Mouse (Mus musculus): ENCODE results near the gene Mthfd1l. TPM values are rescaled to one million over a fixed set of nuclear protein-coding genes. Genes with fewer than 3 reads are reported as not detected.
"Not testable (repeated sequence)": the region's sequence is repeated elsewhere in the genome, so short reads cannot be mapped to it uniquely, and the experiment has no call there.

Gene Mthfd1l
- polyA plus RNA-seq, 1 experiment = 12.5 TPM

- DNase-seq = no peak
- Histone ChIP-seq H3K27me3 (ENCODE audit: control insufficient read depth, insufficient read depth, low read length) (no peaks in the 10 kb centered on the region), H3K4me1 (ENCODE audit: control insufficient read depth, insufficient read depth, low read length) (peaks cover 12% of the 10 kb centered on the region), H3K4me3 (replicated peaks; ENCODE audit: insufficient read depth, low read depth, low read length) (no peak overlapping the region), H3K27ac (ENCODE audit: insufficient read depth, low read length) (no peak overlapping the region)
- TF ChIP-seq POLR2A (IDR thresholded peaks at IDR 0.05; ENCODE audit: borderline replicate concordance, insufficient read depth, low read length) = no peak
- TF ChIP-seq CTCF (IDR thresholded peaks at IDR 0.05; ENCODE audit: borderline replicate concordance, insufficient read depth, low read depth, low read length) = no peak
- WGBS = 59% methylated on average over 4 of the region's 4 CpGs
These were observed 90.6 kb downstream of the Mthfd1l start for GRCm38 (mm10) chr10:4063537-4063936.

GRCm38 (mm10) chr10:4065295-4066084 lies 92.6 kb downstream of the Mthfd1l start:
- TF ChIP-seq POLR2A (IDR thresholded peaks at IDR 0.05; ENCODE audit: borderline replicate concordance, insufficient read depth, low read length) (no peak), CTCF (IDR thresholded peaks at IDR 0.05; ENCODE audit: borderline replicate concordance, insufficient read depth, low read depth, low read length) (no peak)
- Histone ChIP-seq H3K4me1 (ENCODE audit: control insufficient read depth, insufficient read depth, low read length) (peaks cover 26% of the 10 kb centered on the region), H3K27ac (ENCODE audit: insufficient read depth, low read length) (no peak overlapping the region), H3K27me3 (ENCODE audit: control insufficient read depth, insufficient read depth, low read length) (no peaks in the 10 kb centered on the region), H3K4me3 (replicated peaks; ENCODE audit: insufficient read depth, low read depth, low read length) (no peak overlapping the region)
- DNase-seq = no peak
- 67% methylated on average over 15 of the region's 15 CpGs for WGBS

GRCm38 (mm10) chr10:4069258-4069826 lies 96.4 kb downstream of the Mthfd1l start:
- 34% methylated on average over 7 of the region's 7 CpGs for WGBS
- Histone ChIP-seq H3K4me3 (replicated peaks; ENCODE audit: insufficient read depth, low read depth, low read length) (no peak overlapping the region), H3K27me3 (ENCODE audit: control insufficient read depth, insufficient read depth, low read length) (no peaks in the 10 kb centered on the region), H3K27ac (ENCODE audit: insufficient read depth, low read length) (no peak overlapping the region), H3K4me1 (ENCODE audit: control insufficient read depth, insufficient read depth, low read length) (peaks cover 18% of the 10 kb centered on the region)
- TF ChIP-seq POLR2A (IDR thresholded peaks at IDR 0.05; ENCODE audit: borderline replicate concordance, insufficient read depth, low read length) (no peak), CTCF (IDR thresholded peaks at IDR 0.05; ENCODE audit: borderline replicate concordance, insufficient read depth, low read depth, low read length) (no peak)
- DNase-seq = peak in 1 of 2 experiments; percentile 40

- H3K4me3 ChIP-seq (replicated peaks; ENCODE audit: insufficient read depth, low read depth, low read length) = no peak overlapping the region
- 0 out of 2 replicates have a peak overlapping the region, but pooled peaks have one; percentile 33 for H3K27ac ChIP-seq (ENCODE audit: insufficient read depth, low read length)
- H3K27me3 ChIP-seq (ENCODE audit: control insufficient read depth, insufficient read depth, low read length) = no peaks in the 10 kb centered on the region
- WGBS = 43% methylated on average over 7 of the region's 7 CpGs
- peaks cover 18% of the 10 kb centered on the region for H3K4me1 ChIP-seq (ENCODE audit: control insufficient read depth, insufficient read depth, low read length)
- DNase-seq = peak in 1 of 2 experiments; percentile 55
- TF ChIP-seq POLR2A (IDR thresholded peaks at IDR 0.05; ENCODE audit: borderline replicate concordance, insufficient read depth, low read length) = no peak
- no peak for TF ChIP-seq CTCF (IDR thresholded peaks at IDR 0.05; ENCODE audit: borderline replicate concordance, insufficient read depth, low read depth, low read length)
These were observed 97.1 kb downstream of the Mthfd1l start for GRCm38 (mm10) chr10:4070061-4070460.

GRCm38 (mm10) chr10:4071069-4071844 lies 98.3 kb downstream of the Mthfd1l start:
- Histone ChIP-seq H3K27me3 (ENCODE audit: control insufficient read depth, insufficient read depth, low read length) (no peaks in the 10 kb centered on the region), H3K4me1 (ENCODE audit: control insufficient read depth, insufficient read depth, low read length) (peaks cover 18% of the 10 kb centered on the region), H3K4me3 (replicated peaks; ENCODE audit: insufficient read depth, low read depth, low read length) (no peak overlapping the region), H3K27ac (ENCODE audit: insufficient read depth, low read length) (no peak overlapping the region)
- peak in 1 of 2 experiments; percentile 38 for DNase-seq
- TF ChIP-seq POLR2A (IDR thresholded peaks at IDR 0.05; ENCODE audit: borderline replicate concordance, insufficient read depth, low read length) = no peak
- TF ChIP-seq CTCF (IDR thresholded peaks at IDR 0.05; ENCODE audit: borderline replicate concordance, insufficient read depth, low read depth, low read length) = no peak
- 43% methylated on average over 8 of the region's 8 CpGs for WGBS

- H3K27me3 ChIP-seq (ENCODE audit: control insufficient read depth, insufficient read depth, low read length) = no peaks in the 10 kb centered on the region
- H3K4me3 ChIP-seq (replicated peaks; ENCODE audit: insufficient read depth, low read depth, low read length) = no peak overlapping the region
- no peak overlapping the region for H3K27ac ChIP-seq (ENCODE audit: insufficient read depth, low read length)
- TF ChIP-seq POLR2A (IDR thresholded peaks at IDR 0.05; ENCODE audit: borderline replicate concordance, insufficient read depth, low read length) (no peak), CTCF (IDR thresholded peaks at IDR 0.05; ENCODE audit: borderline replicate concordance, insufficient read depth, low read depth, low read length) (no peak)
- 81% methylated on average over 6 of the region's 6 CpGs for WGBS
- peaks cover 18% of the 10 kb centered on the region for H3K4me1 ChIP-seq (ENCODE audit: control insufficient read depth, insufficient read depth, low read length)
- no peak for DNase-seq
These were observed 99.0 kb downstream of the Mthfd1l start for GRCm38 (mm10) chr10:4071845-4072345.

- not testable (repeated sequence) for H3K27me3 ChIP-seq (ENCODE audit: control insufficient read depth, insufficient read depth, low read length); H3K4me3 ChIP-seq (replicated peaks; ENCODE audit: insufficient read depth, low read depth, low read length); DNase-seq; H3K27ac ChIP-seq (ENCODE audit: insufficient read depth, low read length)
- peaks cover 18% of the 10 kb centered on the region for H3K4me1 ChIP-seq (ENCODE audit: control insufficient read depth, insufficient read depth, low read length)
- 98% methylated on average over 4 of the region's 4 CpGs for WGBS
These were observed 99.6 kb downstream of the Mthfd1l start for GRCm38 (mm10) chr10:4072491-4072890.
